Mouse (Mus musculus) liver, postnatal 0 days (tissue): ENCODE results near the gene Lyve1.

Source experiments
- CTCF ChIP-seq: sonication (generic); IDR thresholded peaks from 2 replicates; pipeline ENCODE4 v1.5.1; 2016; ENCODE audit warnings: antibody characterized with exemption, low read depth
- EP300 ChIP-seq: IDR thresholded peaks from 2 replicates; pipeline ENCODE4 v1.6.1; 2016; ENCODE audit warnings: antibody characterized with exemption, low read depth, mild to moderate bottlenecking

- TF ChIP-seq EP300 (no peak), CTCF (no peak)
Observed at GRCm38 (mm10) chr7:110865570-110865969, 2.5 kb upstream of the Lyve1 start.
